Mouse (Mus musculus): ENCODE data around the gene Gabrb1. TPM values are rescaled to one million over a fixed set of nuclear protein-coding genes. Genes with fewer than 3 reads are reported as not detected.

The Gabrb1 gene
- total RNA-seq, 2 experiments from 2014 or later = 0.03 TPM; not detected in 1

- no peak for DNase-seq (ENCODE audit: low spot score in 2 of 2)
These were observed 170.4 kb downstream of the Gabrb1 start for GRCm38 (mm10) chr5:71828342-71828741.

- DNase-seq (ENCODE audit: low spot score in 2 of 2) = no peak
These were observed 171.1 kb downstream of the Gabrb1 start for GRCm38 (mm10) chr5:71828996-71829395.

GRCm38 (mm10) chr5:71830342-71830741 lies 172.4 kb downstream of the Gabrb1 start:
- no peak for DNase-seq (ENCODE audit: low spot score in 2 of 2)

GRCm38 (mm10) chr5:71842241-71842640 lies 184.3 kb downstream of the Gabrb1 start:
- no peak for DNase-seq (ENCODE audit: low spot score in 2 of 2)

GRCm38 (mm10) chr5:71898214-71898613 lies 240.3 kb downstream of the Gabrb1 start:
- no peak for DNase-seq (ENCODE audit: low spot score in 2 of 2)

- no peak for DNase-seq (ENCODE audit: low spot score in 2 of 2)
These were observed 245.5 kb downstream of the Gabrb1 start for GRCm38 (mm10) chr5:71903399-71903798.

- no peak for DNase-seq (ENCODE audit: low spot score in 2 of 2)
These were observed 256.1 kb downstream of the Gabrb1 start for GRCm38 (mm10) chr5:71914028-71914427.

- no peak for DNase-seq (ENCODE audit: low spot score in 2 of 2)
These were observed 257.8 kb downstream of the Gabrb1 start for GRCm38 (mm10) chr5:71915711-71916110.

- DNase-seq (ENCODE audit: low spot score in 2 of 2) = no peak
These were observed 259.3 kb downstream of the Gabrb1 start for GRCm38 (mm10) chr5:71917206-71917605.

GRCm38 (mm10) chr5:71923636-71924035 lies 265.7 kb downstream of the Gabrb1 start:
- DNase-seq (ENCODE audit: low spot score in 2 of 2) = no peak

GRCm38 (mm10) chr5:71926336-71926735 lies 268.4 kb downstream of the Gabrb1 start:
- DNase-seq (ENCODE audit: low spot score in 2 of 2) = no peak

GRCm38 (mm10) chr5:71930036-71930435 lies 272.1 kb downstream of the Gabrb1 start:
- no peak for DNase-seq (ENCODE audit: low spot score in 2 of 2)

- peak in 1 of 2 experiments; percentile 43 for DNase-seq (ENCODE audit: low spot score in 2 of 2)
These were observed 293.5 kb downstream of the Gabrb1 start for GRCm38 (mm10) chr5:71951398-71951797.

GRCm38 (mm10) chr5:71955070-71955685 lies 297.3 kb downstream of the Gabrb1 start:
- no peak for DNase-seq (ENCODE audit: low spot score in 2 of 2)

GRCm38 (mm10) chr5:71964876-71965432 lies 307.0 kb downstream of the Gabrb1 start:
- no peak for DNase-seq (ENCODE audit: low spot score in 2 of 2)

- DNase-seq (ENCODE audit: low spot score in 2 of 2) = no peak
These were observed 307.6 kb downstream of the Gabrb1 start for GRCm38 (mm10) chr5:71965529-71965928.

GRCm38 (mm10) chr5:71970140-71970800 lies 312.4 kb downstream of the Gabrb1 start:
- DNase-seq (ENCODE audit: low spot score in 2 of 2) = no peak

- DNase-seq (ENCODE audit: low spot score in 2 of 2) = no peak
These were observed 314.9 kb downstream of the Gabrb1 start for GRCm38 (mm10) chr5:71972831-71973230.

- no peak for DNase-seq (ENCODE audit: low spot score in 2 of 2)
These were observed 318.2 kb downstream of the Gabrb1 start for GRCm38 (mm10) chr5:71976133-71976532.

GRCm38 (mm10) chr5:71976571-71977061 lies 318.7 kb downstream of the Gabrb1 start:
- peak in 1 of 2 experiments; percentile 11 for DNase-seq (ENCODE audit: low spot score in 2 of 2)

- no peak for DNase-seq (ENCODE audit: low spot score in 2 of 2)
These were observed 328.6 kb downstream of the Gabrb1 start for GRCm38 (mm10) chr5:71986561-71986960.

GRCm38 (mm10) chr5:71986983-71987398 lies 329.1 kb downstream of the Gabrb1 start:
- DNase-seq (ENCODE audit: low spot score in 2 of 2) = no peak

All from gastrocnemius, postnatal 4 days (tissue).